Mouse (Mus musculus) liver, postnatal 0 days (tissue): ENCODE results near the gene Setdb1.
A peak's percentile ranks its signal among the peaks of the same experiment; 100 is the strongest.

Experiments used
- CTCF ChIP-seq: sonication (generic); IDR thresholded peaks from 2 replicates; pipeline ENCODE4 v1.5.1; 2016; ENCODE audit warnings: antibody characterized with exemption, low read depth
- EP300 ChIP-seq: IDR thresholded peaks from 2 replicates; pipeline ENCODE4 v1.6.1; 2016; ENCODE audit warnings: antibody characterized with exemption, low read depth, mild to moderate bottlenecking

DNA sequence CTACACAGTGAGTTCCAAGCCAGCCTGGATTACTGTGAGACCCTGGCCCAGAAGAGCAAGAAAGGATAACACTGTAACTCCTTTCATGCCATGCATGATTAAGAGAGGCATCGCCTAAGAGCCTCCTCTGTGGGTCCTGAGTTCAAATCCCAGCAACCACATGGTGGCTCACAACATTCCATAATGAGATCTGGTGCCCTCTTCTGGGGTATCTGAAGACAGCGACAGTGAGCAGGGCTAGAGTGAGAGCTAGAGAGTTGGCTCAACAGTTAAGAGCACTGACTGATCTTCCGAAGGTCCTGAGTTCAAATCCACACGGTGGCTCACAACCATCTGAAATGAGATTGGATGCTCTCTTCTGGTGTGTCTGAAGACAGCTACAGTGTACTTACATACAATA lies 82.5 kb downstream of the Setdb1 start:
- no peak for TF ChIP-seq EP300
- TF ChIP-seq CTCF = peak; percentile 34
